Mouse (Mus musculus): ENCODE results near the gene Gm28308.

The Gm28308 gene

DNA sequence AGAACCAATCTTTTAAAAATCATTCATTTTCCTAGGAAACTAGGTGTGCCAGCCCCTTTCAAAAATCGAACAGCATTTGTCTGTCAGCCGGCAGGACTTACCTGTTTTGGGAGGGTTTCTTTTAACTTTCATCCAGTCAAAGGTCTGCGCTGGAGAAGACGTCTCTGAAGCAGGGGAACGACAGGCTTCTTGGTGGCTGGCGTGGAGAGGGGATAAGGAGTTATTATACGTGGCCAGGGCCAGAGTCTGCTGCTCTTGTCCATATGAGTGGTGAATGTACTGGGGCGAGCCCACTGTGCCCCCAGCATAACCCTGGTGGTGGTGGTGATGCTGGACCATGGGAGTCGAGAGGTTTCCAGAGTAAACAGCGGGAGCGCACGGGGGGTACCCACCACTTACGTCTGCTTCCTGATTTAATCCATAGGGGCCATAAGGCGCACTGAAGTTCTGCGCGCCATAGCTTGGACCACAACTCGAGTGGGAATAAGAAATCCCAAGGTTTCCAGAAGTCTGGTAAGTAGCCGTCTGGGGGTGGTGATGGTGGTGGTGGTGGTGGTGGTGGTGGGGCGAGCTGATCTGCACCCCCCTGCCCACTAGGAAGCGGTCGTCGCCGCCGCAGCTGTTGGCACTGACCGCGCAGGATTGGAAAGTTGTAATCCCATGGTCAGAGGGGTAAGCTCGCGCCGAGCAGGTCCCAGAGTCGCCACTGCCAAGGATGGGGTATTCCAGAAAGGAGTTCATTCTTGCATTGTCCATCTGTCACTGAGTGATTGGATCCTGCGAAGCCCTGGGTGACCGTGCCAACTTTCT is 55.5 kb downstream of the Gm28308 start:
- DNase-seq (ENCODE audit: low spot score in 2 of 2) = no peak

DNA sequence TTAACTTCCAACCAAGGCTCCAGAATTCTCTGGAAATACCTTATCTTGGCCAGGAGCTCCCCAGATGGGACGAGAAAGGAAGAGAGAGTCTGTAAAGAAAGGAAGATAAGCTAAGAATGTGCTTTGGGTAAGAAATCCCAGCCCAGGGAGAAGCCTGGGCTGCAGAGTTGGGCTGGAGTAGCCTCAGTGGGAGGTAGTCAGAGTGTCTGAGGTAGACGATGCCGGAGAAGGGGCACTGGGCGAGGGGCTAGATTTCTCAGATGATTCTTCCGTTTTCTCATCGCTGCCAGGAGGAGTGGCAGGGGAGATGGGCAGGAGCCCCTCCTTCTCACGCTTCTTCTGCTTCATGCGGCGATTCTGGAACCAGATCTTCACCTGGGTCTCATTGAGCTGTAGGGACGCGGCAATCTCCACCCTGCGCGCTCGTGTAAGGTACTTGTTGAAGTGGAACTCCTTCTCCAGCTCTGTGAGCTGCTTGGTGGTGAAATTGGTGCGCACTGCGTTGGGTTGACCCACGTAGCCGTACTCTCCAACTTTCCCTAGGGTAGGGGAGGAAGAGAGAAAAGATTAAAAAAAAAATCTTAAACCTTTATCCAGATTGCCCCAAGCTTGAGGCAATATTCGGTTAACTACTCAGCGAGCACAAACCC is 56.5 kb downstream of the Gm28308 start:
- no peak for DNase-seq (ENCODE audit: low spot score in 2 of 2)

DNA sequence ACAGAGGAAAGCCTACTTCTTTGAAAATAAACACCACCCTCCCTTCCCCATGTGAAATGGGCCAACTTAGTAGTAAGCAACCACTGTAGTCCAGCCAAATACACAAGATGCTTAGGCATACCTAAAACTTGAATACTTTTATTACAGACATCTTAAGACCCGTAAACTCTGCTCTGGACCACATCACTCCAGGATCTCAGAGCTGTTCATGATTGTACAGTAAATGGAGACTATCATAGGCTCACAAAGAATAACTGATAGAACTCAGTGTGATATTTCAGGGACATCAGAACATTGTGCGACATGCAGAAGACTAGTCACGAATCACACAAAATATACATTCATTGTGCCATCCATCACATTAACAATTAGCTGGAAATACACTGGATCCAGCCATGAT is 57.7 kb downstream of the Gm28308 start:
- DNase-seq (ENCODE audit: low spot score in 2 of 2) = no peak

DNA sequence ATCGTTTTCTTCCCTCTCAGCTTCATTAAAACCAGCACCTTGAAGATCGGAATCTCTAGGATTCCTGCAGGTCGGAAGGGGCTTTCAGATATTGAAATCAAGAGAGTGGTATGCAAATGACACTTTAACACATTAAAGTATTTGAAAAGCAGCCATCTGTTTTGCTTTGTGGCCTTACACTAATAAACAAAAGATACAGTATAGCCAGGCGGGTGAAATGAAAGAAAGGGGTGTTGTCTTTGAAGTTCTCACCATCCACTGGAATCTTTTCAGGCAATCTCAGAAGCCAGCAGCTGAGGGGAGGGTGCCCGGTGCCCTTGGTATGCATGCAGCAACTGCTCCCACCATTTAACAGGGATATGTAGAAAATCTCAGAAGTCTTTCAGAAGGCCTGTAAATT is 59.1 kb downstream of the Gm28308 start:
- no peak for DNase-seq (ENCODE audit: low spot score in 2 of 2)

DNA sequence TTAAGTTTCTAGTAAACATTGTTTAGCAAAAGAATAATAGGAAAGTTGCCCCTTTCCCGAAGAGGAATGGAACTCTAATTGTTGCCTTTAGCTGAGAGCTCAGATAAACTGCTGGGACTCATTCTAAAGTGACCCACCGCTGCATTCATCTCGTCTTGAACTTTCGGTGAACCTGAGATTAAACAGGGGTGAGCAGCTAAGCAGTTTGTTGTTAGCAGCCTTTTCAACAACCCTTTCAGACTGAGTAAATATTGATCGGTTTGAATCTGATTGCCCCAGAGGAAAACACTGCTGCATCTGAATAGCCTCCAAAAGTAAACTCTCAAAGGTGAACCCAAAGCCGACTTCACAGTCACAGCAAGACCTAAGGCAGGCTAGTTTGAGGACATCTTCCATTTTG is 59.9 kb downstream of the Gm28308 start:
- DNase-seq (ENCODE audit: low spot score in 2 of 2) = no peak

DNA sequence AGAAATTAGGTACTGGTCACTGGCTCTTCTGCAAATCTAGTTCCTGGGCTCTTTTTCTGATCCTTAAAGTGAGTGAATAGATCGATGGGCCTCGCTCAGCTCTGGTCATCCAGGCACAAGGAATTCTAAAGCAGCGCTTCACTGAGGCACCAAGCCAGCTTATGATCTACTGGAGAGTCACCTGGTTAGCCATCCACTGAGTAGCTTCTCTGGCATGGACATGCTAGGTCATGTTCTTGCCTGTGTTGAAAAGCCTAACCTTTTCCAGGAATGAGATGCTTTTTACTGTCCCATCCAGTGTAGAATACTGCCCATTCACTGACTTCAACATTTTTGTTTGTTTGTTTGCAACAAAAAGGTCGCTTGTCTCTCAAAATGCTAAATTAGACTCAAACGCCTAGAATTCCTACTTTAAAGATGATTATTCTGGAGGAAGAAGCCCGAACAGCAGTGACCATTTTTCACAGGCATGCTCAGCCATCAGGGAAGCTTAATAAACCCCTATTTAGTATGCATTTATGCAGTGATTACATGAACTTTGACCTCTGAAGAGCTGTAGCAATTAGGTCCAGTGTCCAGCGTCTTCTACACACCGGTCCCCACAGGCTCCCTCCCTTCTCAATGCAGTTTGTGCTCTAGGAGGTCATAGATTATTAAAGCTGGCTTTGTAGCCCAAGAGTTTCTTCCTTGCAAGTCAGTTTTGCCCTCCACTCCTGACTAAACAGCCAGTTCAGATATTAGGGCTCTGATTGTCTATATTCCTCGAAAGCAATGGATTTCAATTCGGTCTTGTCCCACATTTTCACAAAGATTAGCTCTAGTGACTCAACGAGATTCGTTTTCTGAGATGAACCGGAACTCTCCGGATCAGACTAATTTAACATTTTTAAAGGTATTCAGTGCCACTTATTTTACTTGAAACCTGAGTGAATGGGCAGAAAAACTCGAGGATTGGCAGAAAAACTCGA is 60.6 kb downstream of the Gm28308 start:
- DNase-seq (ENCODE audit: low spot score in 2 of 2) = no peak

DNA sequence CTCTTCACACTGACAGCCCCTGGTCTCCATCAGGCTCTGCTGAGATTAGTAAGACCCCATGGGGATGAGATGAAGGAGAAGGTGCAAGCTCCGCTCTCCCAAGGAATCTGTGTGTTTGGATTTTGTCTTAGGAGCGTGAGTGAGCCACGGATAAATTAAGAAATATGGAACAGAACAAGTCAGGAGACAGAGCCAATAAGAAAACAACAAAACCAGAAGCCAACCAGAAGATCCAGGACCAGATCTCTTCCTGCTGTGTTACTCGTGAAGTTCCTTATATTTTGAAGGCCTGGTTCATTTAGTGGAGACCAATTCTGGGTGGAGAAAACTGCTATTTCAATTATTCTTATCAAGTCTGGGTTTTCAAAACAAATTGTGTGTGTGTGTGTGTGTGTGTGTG is 61.6 kb downstream of the Gm28308 start:
- DNase-seq (ENCODE audit: low spot score in 2 of 2) = no peak

DNA sequence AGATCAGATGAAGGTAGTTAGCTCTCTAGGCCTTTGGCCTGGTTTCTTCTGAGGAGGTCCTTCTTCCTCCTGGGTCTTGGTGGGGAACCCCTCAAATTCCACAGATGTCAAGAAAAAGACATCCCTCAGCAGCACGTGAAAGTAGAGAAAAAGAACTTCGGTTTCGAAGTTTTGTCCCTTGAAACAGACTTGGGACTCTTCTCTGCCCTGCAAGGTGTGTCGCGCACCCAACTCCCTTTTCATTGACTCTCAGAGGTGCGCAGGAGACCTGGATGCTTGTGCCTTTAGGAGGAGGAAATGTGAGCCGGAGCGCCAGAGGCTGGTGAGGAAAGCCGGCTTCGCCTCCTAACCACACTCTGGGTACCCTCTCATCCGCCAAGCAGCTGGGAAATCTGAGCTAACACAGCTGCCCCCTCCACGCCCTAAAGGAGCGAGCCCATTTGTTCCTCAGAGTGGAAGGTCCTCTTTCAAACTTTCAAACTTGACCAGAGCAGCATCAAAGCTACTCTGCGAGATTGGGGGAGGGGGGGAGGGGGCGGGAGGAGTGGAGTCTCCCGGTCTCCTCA is 62.7 kb downstream of the Gm28308 start:
- no peak for DNase-seq (ENCODE audit: low spot score in 2 of 2)

DNA sequence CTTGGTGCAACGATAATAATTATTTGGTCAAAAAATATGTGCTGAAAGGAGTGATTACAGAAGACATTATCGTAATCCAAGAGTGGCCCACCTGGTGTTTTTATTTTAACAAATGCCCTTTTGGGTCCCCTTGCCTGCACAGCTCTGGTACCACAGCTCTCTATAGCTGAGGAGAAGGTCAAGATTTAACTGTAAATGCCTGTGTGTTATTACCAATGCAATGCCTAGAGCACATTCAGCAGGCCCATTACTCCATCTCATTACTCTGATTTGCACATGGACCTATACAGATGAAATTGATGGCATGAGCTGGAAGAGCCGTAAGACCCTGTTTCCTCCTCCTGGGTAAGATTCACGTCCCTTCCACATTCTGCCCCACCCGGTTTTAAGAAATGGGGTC is 74.0 kb downstream of the Gm28308 start:
- no peak for DNase-seq (ENCODE audit: low spot score in 2 of 2)

DNA sequence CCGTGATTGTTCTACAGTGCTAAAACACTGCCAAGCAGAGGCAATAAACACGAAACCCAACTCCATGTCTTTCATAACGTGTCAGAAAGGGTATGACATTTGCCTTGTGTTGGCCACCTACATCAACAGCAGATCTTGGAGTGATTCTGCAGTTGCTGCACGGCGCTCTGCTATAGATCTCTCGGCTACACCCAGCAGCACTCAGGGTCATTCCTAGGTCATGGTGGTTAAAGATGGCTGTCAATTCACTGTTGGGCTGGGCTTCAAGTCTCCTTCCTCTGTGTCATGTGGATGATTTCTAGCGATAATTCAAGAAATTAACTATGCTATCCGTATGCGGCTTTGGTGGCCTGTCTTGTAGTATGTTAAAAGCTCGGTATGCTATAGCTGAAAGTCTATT is 74.6 kb downstream of the Gm28308 start:
- DNase-seq (ENCODE audit: low spot score in 2 of 2) = no peak

DNA sequence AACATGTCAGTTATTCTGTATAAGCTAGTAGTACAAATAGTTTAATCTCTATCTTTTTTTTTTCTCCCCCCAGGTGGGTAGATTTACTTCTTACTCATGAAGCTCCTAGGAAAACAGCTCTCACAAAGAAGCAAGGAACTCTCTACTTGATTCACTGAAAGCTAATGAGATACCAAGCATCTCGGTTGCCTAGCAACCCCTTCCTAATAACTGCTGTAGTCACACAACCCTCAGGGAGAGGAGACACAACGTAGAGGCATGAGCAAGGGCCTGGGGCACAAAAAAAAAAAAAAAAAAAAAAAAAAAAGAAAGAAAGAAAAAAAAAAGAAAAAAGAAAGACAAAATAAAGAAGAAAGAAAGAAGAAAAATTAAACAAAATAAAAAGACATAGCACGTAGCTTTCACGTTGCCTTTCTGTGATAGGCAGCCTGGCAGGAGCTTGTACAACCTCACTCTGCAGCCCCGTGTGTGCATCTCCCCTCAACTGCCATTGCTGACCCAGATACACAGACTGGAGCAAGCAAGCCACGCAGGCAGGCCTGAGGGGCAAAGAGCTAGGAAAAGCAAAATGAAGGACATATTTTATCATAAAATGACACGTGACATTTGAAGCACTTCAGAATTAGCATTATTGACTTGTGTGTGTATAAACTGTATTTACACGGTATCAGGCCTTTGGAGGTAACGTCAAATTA is 75.2 kb downstream of the Gm28308 start:
- DNase-seq (ENCODE audit: low spot score in 2 of 2) = no peak

DNA sequence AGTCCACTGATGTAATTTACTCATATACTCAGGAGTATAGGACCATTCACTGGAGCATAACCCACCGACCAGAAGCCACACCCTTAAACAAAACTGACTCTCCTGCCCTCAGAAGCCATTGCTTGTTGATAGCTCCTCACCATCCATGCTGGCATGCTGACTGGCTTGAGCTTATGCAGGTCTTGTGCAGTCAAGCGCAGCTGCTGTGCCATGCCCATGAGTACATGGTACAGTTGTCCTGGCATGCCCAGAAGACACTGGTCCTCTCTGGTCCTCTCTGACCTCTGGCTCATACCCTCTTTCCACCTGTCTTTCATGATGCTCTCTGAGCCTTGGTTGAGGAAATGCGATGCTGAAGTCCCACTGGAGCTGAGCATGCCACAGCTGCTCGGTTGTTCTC is 89.5 kb downstream of the Gm28308 start:
- DNase-seq (ENCODE audit: low spot score in 2 of 2) = no peak

DNA sequence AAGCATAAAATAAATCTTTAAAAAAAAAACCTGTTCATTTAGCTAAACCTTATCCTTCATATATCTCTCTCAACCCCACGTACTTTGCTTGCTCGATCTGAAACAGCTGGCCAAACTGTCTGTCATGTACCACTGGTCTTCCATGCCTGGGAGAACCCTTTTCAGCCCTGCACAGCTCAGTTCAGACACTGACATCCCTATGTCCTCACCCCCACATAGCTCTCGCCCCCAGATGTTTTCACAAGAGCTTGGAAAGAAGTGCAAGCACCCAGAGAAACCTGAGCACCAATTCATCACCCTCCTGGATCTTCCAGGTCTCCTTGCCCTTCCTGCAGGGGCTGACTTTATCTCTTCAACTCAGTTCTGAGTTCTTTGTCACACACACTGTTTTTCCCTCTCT is 92.0 kb downstream of the Gm28308 start:
- no peak for DNase-seq (ENCODE audit: low spot score in 2 of 2)

DNA sequence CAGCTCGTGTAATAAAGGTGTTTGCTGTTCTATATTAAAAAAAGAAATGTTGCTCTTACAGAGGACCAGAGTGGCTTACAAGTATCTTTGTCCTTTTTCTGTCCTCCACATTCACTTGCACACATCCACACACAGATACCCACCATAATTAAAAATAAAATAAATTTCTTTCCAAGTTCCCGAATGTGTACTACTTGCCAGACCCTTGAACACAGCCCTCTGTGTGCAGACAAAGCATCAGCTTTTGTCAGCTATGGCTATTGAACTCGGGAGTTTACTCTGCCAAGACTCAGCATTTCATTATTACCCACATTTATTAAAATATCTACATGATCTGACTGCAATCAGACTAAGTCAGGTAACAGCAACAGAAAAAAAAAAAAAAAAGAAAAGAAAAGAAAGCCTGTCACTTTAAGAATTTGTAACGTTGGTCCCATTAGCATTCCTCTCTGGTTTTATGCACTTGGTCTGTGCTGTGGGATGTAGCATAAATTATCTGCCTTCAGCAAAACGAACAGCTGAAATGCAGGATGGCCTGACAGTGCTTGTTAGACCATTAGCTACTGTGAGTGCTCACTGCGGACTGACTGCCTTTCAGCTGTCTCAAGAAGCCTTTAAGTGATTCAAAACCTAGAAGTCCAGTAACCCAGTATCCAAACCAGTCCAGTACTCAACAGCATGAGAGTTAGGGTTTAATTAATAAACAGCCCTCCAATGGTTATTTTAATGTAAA is 94.1 kb downstream of the Gm28308 start:
- DNase-seq (ENCODE audit: low spot score in 2 of 2) = no peak

DNA sequence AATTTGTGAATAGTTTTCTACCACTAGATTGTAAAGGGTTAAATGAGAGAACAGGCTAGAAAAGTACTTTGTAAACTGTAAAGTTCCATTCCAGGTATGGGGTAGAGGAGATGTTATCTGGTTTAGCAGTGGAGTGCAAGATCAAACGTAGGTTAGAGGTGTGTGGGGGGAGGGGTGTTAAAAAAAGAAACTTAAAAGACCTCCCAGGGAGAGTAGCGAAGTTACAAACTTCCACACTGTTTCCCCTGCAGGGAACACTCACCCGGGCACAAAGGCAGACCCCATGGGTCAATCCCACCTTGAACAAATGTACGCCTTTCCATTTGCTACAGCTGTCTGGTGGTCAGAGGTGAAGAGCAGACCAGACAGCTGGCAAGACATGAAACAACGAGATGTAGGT is 97.2 kb downstream of the Gm28308 start:
- DNase-seq (ENCODE audit: low spot score in 2 of 2) = no peak

Data from spleen, postnatal 14 days (tissue).